Mouse (Mus musculus): Measurements from ENCODE around the gene Zbtb44.
A peak's percentile ranks its signal among the peaks of the same experiment; 100 is the strongest.

DNA sequence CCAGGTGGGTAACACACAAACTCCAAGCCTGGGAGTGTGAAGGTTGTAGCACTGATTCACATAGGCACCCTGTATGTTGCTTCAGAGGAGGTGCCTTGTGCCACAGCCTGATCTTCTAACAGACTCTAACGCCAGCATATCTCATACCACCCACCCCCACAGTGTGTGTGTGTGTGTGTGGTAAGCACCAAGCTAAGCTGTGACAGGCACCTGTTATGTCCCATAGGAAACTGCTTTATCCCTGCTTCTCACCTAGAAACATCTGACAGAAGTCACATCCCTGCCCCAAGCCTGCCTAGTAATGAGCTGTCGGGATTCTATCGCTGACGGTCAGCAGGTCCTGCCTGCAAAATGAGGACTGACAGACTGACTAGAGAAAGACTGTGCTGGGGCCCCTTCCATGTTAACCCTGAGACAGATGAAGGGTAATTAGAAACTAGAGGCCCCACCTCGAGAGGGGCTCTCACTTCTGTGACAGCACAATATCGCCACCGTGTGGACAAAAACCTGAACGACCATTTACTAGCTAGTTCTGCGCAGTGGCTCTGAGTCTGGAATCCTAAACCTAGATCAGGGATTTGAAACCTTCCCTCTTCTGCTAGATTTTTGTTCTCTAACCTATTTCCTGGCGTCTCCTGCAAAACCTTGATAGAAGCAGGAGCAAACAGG is 55.8 kb downstream of the Zbtb44 start:
- peak; percentile 43; the same call in 1 of the 2 replicates for TF ChIP-seq CTCF (IDR thresholded peaks at IDR 0.05; ENCODE audit: control insufficient read depth, insufficient read depth, insufficient replicate concordance, low read depth, low read length)
- TF ChIP-seq POLR2A (IDR thresholded peaks at IDR 0.05; ENCODE audit: control insufficient read depth, low read depth, low read length) = no peak
